Mouse (Mus musculus) stomach, postnatal 0 days (tissue): ENCODE data around the gene Sgms1. TPM values are rescaled to one million over a fixed set of nuclear protein-coding genes. Genes with fewer than 3 reads are reported as not detected.

ENCODE experiments used
- ATAC-seq: fragments of 200-750 bp; cut with Nextera tagmentation; 2 replicates; pipeline ENCODE4 v1.8.0; 2017; ENCODE audit not compliant: low FRiP score, low TSS enrichment
- DNase-seq: peaks from one replicate; pipeline ENCODE4 v3.0.0-alpha.2; 2016; ENCODE audit warnings: low spot score
- H3K27ac ChIP-seq: fragments of 300-500 bp; sonication (generic); replicated peaks from 2 replicates; pipeline ENCODE4 v1.5.1; 2014; ENCODE audit warnings: mild to moderate bottlenecking, control low read depth
- H3K27me3 ChIP-seq: fragments of 300-500 bp; sonication (generic); 2 replicates; pipeline ENCODE4 v1.6.1; 2014; ENCODE audit warnings: low read length; ENCODE audit not compliant: control insufficient read depth, insufficient read depth
- H3K36me3 ChIP-seq: fragments of 300-500 bp; sonication (generic); 2 replicates; pipeline ENCODE4 v1.6.1; 2014; ENCODE audit warnings: low read length, mixed read lengths; ENCODE audit not compliant: control insufficient read depth, insufficient read depth
- H3K4me1 ChIP-seq: fragments of 300-500 bp; sonication (generic); replicated peaks from 2 replicates; pipeline ENCODE4 v1.6.1; 2014; ENCODE audit warnings: antibody characterized with exemption; ENCODE audit not compliant: control insufficient read depth, insufficient read depth
- H3K4me2 ChIP-seq: fragments of 300-500 bp; sonication (generic); replicated peaks from 2 replicates; pipeline ENCODE4 v1.6.1; 2014; ENCODE audit warnings: low read depth, mild to moderate bottlenecking, control low read depth, moderate library complexity
- H3K4me3 ChIP-seq: fragments of 300-500 bp; sonication (generic); 2 replicates; pipeline ENCODE4 v1.5.1; 2014; ENCODE audit warnings: low read depth, low read length, control low read depth
- H3K9ac ChIP-seq: fragments of 300-500 bp; sonication (generic); 2 replicates; pipeline ENCODE4 v1.6.1; 2014; ENCODE audit warnings: mild to moderate bottlenecking, low read length, control low read depth, mixed read lengths
- H3K9me3 ChIP-seq: fragments of 300-500 bp; sonication (generic); 2 replicates; pipeline ENCODE4 v1.6.1; 2016; ENCODE audit warnings: low read length; ENCODE audit not compliant: control insufficient read depth
- CTCF ChIP-seq: IDR thresholded peaks from 2 replicates; pipeline ENCODE4 v1.5.1; 2016; ENCODE audit warnings: antibody characterized with exemption, low read depth, mild to moderate bottlenecking, moderate library complexity
- EP300 ChIP-seq: optimal IDR thresholded peaks from 2 replicates; pipeline ENCODE3; 2016; ENCODE audit warnings: antibody characterized with exemption
- WGBS: fragments of 180-500 bp; shearing (Covaris S2); extraction: QIAGEN DNeasy Blood & Tissue Kit; methylation state at CpG from one replicate; pipeline ENCODE4 v1.1.7; 2014; 5-methylcytosine and 5-hydroxymethylcytosine counted together
- polyA plus RNA-seq: library from polyadenylated mRNA; unstranded; fragments of >200 nt; fragmentation: Nextera tagmentation; extraction: Ambion mirVana; gene quantifications from 2 replicates; pipeline ENCODE4 v1.2.1, GENCODE M21; 2015

The Sgms1 gene
- polyA plus RNA-seq, 1 experiment from 2014 or later = 29.3 TPM

DNA sequence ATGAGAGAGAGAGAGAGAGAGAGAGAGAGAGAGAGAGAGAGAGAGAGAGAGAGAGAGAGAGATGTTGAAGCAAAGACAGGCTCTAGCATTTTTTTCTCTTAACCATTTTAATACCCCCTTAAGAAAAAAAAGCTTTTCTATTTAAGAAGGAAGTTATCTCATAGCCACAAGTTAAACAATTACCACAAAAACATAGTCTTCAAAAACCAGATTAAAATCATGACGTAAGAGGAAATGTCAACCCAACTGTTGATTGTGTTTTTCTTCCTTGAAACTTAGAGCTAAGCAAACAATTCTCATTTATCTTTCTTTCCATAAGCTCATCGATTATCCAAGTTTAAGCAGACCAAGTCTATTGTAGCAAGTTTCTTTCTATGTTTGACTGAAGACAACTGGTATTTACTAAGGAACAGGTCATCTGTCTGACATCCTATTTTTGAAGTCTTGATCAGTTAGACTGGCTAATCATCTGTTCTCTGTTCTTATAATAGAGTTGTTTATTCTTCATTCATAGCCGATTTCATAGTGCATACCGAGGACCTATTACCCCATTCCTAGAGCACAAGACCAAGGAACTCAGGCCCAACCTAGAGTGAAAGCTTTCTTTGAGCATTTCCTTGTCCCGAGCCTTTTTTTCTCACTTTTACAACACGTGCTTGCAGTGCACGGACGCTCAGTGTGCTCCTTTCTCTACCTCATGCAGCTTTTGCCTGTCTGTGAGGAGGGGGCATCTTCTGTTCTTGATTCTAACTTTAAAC is 20.3 kb upstream of the Sgms1 start:
- Histone ChIP-seq H3K27ac (no peak overlapping the region; the same call in 1 of the 2 replicates), H3K27me3 (no peaks in the 10 kb centered on the region), H3K9ac (no peak overlapping the region), H3K36me3 (no peaks in the 10 kb centered on the region), H3K4me2 (no peak overlapping the region), H3K4me3 (no peak overlapping the region), H3K4me1 (no peaks in the 10 kb centered on the region), H3K9me3 (no peaks in the 10 kb centered on the region)
- DNase-seq (peak; percentile 22), ATAC-seq (peak; percentile 82)
- TF ChIP-seq CTCF (no peak), EP300 (no peak)
- WGBS = 50% methylated on average over 8 of the region's 8 CpGs

DNA sequence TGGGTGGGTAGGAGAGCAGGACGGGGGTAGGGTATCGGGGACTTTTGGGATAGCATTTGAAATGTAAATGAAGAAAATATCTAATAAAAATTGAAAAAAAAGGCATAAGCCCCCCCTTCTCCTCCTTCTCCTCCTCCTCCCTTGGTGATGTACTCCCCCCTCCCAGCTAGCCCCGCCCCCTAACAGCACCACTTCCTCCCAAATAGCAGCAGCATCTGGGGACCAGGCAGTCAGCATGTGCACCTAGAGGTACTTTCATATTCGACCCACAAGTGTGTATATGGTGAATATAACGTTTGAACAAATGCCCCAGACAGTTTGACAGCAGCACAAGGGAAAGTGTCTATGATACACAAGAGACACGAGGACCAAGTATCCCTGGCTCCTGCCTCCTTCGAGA is 17.2 kb upstream of the Sgms1 start:
- no peak overlapping the region for H3K4me2 ChIP-seq
- H3K9me3 ChIP-seq = no peaks in the 10 kb centered on the region
- no peak overlapping the region for H3K4me3 ChIP-seq
- no peak overlapping the region for H3K9ac ChIP-seq
- no peaks in the 10 kb centered on the region for H3K4me1 ChIP-seq
- H3K27me3 ChIP-seq = no peaks in the 10 kb centered on the region
- TF ChIP-seq CTCF (no peak), EP300 (no peak)
- H3K36me3 ChIP-seq = no peaks in the 10 kb centered on the region
- 61% methylated on average over 7 of the region's 7 CpGs for WGBS
- no peak for DNase-seq
- no peak overlapping the region for H3K27ac ChIP-seq
- no peak for ATAC-seq

DNA sequence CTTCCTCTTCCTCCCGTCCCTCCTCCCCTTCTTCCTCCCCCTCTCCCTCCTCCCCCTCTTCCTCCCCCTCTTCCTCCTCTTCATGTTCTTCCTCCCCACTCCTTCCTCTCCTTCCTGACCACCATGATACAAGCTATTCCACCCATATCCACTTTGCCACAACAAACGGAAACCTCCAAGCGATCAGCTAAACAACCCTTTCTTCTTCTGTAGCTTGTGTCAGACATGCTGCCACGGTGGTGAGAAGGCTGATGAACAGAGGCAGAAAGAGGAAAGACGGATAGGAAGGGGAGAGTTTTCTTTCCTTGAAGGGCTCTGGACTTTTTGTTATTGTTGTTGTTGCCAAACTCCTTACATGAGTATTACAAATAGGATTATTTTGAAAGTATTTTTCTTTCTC is 14.9 kb upstream of the Sgms1 start:
- H3K4me2 ChIP-seq = no peak overlapping the region
- ATAC-seq (no peak), DNase-seq (no peak)
- no peak overlapping the region for H3K9ac ChIP-seq
- H3K36me3 ChIP-seq = no peaks in the 10 kb centered on the region
- TF ChIP-seq EP300 (no peak), CTCF (no peak)
- WGBS = 78% methylated on average over 4 of the region's 5 CpGs
- no peaks in the 10 kb centered on the region for H3K9me3 ChIP-seq
- H3K4me3 ChIP-seq = no peak overlapping the region
- H3K27me3 ChIP-seq = no peaks in the 10 kb centered on the region
- H3K27ac ChIP-seq = no peak overlapping the region
- H3K4me1 ChIP-seq = no peaks in the 10 kb centered on the region

DNA sequence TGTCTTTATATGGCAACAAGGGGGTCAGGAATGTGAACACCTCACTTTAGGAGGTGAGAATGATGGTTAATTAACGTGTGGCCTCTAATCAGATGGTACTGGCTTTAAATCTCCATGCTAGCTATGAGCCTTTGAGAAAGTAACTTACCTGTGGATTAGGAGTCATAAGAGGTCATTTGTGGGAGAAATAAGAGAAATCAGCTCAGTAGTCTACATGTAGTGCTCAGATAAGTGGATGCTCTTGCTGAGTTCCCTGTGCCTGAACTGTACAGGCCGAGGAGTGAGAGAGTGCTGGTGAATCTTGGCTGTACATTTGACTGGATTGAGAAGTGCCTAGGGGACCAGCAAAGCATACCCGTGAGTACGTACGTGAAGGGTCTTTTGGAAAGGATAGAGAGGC is 14.3 kb upstream of the Sgms1 start:
- H3K27ac ChIP-seq = no peak overlapping the region
- H3K4me2 ChIP-seq = no peak overlapping the region
- H3K9ac ChIP-seq = no peak overlapping the region
- no peaks in the 10 kb centered on the region for H3K36me3 ChIP-seq
- no peak for ATAC-seq
- no peaks in the 10 kb centered on the region for H3K27me3 ChIP-seq
- no peak overlapping the region for H3K4me3 ChIP-seq
- 88% methylated on average over 5 of the region's 5 CpGs for WGBS
- no peak for DNase-seq
- no peaks in the 10 kb centered on the region for H3K4me1 ChIP-seq
- no peaks in the 10 kb centered on the region for H3K9me3 ChIP-seq
- TF ChIP-seq CTCF (no peak), EP300 (no peak)

DNA sequence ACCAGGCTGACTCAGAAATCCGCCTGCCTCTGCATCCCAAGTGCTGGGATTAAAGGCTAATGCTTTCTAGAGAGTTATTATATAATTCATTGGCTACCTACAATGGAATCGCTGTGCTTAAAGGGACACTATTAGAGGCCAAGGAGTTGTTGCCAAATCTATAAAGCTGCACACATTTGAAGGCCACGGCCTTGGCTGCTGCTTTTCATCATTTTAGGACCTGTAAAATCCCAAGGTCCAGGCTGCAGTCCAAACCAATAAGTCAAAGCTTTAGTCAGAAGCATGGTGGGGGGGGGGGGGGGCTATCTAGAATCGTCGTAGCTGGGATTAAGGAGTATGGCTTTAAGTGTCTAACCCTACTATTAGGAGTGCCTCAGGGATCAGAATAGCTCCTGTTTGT is 9.0 kb upstream of the Sgms1 start:
- Histone ChIP-seq H3K4me2 (no peak overlapping the region), H3K9ac (no peak overlapping the region), H3K27me3 (no peaks in the 10 kb centered on the region), H3K9me3 (no peaks in the 10 kb centered on the region), H3K4me1 (no peaks in the 10 kb centered on the region), H3K4me3 (no peak overlapping the region), H3K36me3 (no peaks in the 10 kb centered on the region), H3K27ac (no peak overlapping the region)
- ATAC-seq = no peak
- WGBS = 63% methylated on average over 5 of the region's 5 CpGs
- DNase-seq = no peak
- TF ChIP-seq EP300 = no peak
- no peak for TF ChIP-seq CTCF

DNA sequence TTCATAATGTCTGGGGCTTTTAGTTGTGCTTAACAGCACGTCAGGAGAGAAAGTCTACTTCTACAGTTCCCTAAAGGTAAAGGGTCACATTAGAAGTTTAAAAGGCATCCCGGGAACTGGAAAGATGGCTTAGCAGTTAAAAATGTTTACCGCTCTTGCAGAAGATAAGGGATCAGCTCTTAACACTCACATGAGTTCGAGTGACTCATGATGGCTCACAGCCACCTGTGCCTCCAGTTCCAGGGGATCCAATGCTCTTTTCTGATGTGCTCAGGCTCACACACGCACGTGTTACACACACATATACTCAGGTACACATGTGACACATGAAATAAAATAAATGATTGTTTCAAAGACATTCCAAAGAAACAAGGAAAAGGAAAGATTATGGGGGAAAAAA is 6.8 kb upstream of the Sgms1 start:
- no peaks in the 10 kb centered on the region for H3K9me3 ChIP-seq
- WGBS = 41% methylated on average over 6 of the region's 6 CpGs
- ATAC-seq = no peak

More for the DNA sequence above, 6.8 kb upstream of the Sgms1 start:
- Histone ChIP-seq H3K4me1 (no peaks in the 10 kb centered on the region), H3K36me3 (no peaks in the 10 kb centered on the region), H3K27me3 (no peaks in the 10 kb centered on the region), H3K4me3 (no peak overlapping the region), H3K4me2 (no peak overlapping the region), H3K9ac (no peak overlapping the region), H3K27ac (no peak overlapping the region)
- no peak for DNase-seq
- TF ChIP-seq EP300 (no peak), CTCF (no peak)
